Mouse (Mus musculus): ENCODE measurements around the gene Olfr392. TPM values are rescaled to one million over a fixed set of nuclear protein-coding genes. Genes with fewer than 3 reads are reported as not detected.

Olfr392 gene
- not detected in 2 replicates for polyA plus RNA-seq (2012; rRNA removed; ENCODE audit: low replicate concordance)

GRCm38 (mm10) chr11:73816949-73817348, at the start of gene Olfr392:
Gene Olfr392, minus strand, starts transcription at chr11:73817049.

GRCm38 (mm10) chr11:73851354-73851753, 34.5 kb upstream of the Olfr392 start, which contains the start of gene Olfr393:
Gene Olfr393, minus strand, starts transcription at chr11:73851454.

GRCm38 (mm10) chr11:73802952-73803351, 13.9 kb downstream of the Olfr392 start, which contains the start of gene Olfr391-ps:
Gene Olfr391-ps, minus strand, starts transcription at chr11:73803052.

GRCm38 (mm10) chr11:73782664-73783063, 34.2 kb downstream of the Olfr392 start, which contains the start of gene Olfr390:
Gene Olfr390, plus strand, starts transcription at chr11:73782964.

GRCm38 (mm10) chr11:73780613-73781012, 36.2 kb downstream of the Olfr392 start, which contains the start of gene Olfr389:
Gene Olfr389, minus strand, starts transcription at chr11:73780713.

Other genes with a start within 250 kb of the Olfr392 start
- gene Olfr385, start 224.0 kb downstream of the Olfr392 start, polyA plus RNA-seq (2012; rRNA removed; ENCODE audit: low replicate concordance), result not detected in 2 replicates
- not detected in 2 replicates for gene Olfr384, start 218.5 kb downstream of the Olfr392 start, polyA plus RNA-seq (2012; rRNA removed; ENCODE audit: low replicate concordance)
- gene Zfp735, start 128.3 kb downstream of the Olfr392 start, polyA plus RNA-seq (2012; rRNA removed; ENCODE audit: low replicate concordance), result not detected in 2 replicates
- not detected in 2 replicates for gene Olfr389, start 36.3 kb downstream of the Olfr392 start, polyA plus RNA-seq (2012; rRNA removed; ENCODE audit: low replicate concordance)
- gene Olfr390, start 34.1 kb downstream of the Olfr392 start, polyA plus RNA-seq (2012; rRNA removed; ENCODE audit: low replicate concordance), result not detected in 2 replicates
- not detected in 2 replicates for gene Olfr391-ps, start 14.0 kb downstream of the Olfr392 start, polyA plus RNA-seq (2012; rRNA removed; ENCODE audit: low replicate concordance)
- not detected in 2 replicates for gene Olfr393, start 34.4 kb upstream of the Olfr392 start, polyA plus RNA-seq (2012; rRNA removed; ENCODE audit: low replicate concordance)
- not detected in 2 replicates for gene Olfr394, start 73.7 kb upstream of the Olfr392 start, polyA plus RNA-seq (2012; rRNA removed; ENCODE audit: low replicate concordance)
- gene Olfr395, start 92.2 kb upstream of the Olfr392 start, polyA plus RNA-seq (2012; rRNA removed; ENCODE audit: low replicate concordance), result not detected in 2 replicates
- gene Olfr23, start 119.6 kb upstream of the Olfr392 start, polyA plus RNA-seq (2012; rRNA removed; ENCODE audit: low replicate concordance), result not detected in 2 replicates
- gene Olfr397, start 143.8 kb upstream of the Olfr392 start, polyA plus RNA-seq (2012; rRNA removed; ENCODE audit: low replicate concordance), result not detected in 2 replicates
- not detected in 2 replicates for gene Olfr398, start 173.4 kb upstream of the Olfr392 start, polyA plus RNA-seq (2012; rRNA removed; ENCODE audit: low replicate concordance)
- not detected in 2 replicates for gene Olfr139, start 239.5 kb upstream of the Olfr392 start, polyA plus RNA-seq (2012; rRNA removed; ENCODE audit: low replicate concordance)
- gene Olfr399, start 239.6 kb upstream of the Olfr392 start, polyA plus RNA-seq (2012; rRNA removed; ENCODE audit: low replicate concordance), result not detected in 2 replicates

All from duodenum, adult 2 months (tissue).